Mouse (Mus musculus) heart, embryonic 13.5 days (tissue): ENCODE measurements at regions not wholly inside any gene's neighbourhood (a gene's known extent, or its start where the extent isn't known, plus 50 kb on each side); places are given as distances from the start of the nearest gene placed in this dataset.

Source experiments
- ATAC-seq: fragments of 200-750 bp; cut with Nextera tagmentation; 2 replicates; pipeline ENCODE4 v1.8.0; 2017; ENCODE audit warnings: moderate TSS enrichment; ENCODE audit not compliant: insufficient number of reproducible peaks, low FRiP score, low TSS enrichment; ENCODE audit errors: extremely low read depth
- H3K27ac ChIP-seq: fragments of 300-500 bp; sonication (generic); replicated peaks from 2 replicates; pipeline ENCODE4 v1.5.1; 2015; ENCODE audit warnings: moderate library complexity, mild to moderate bottlenecking, inconsistent platforms
- H3K27me3 ChIP-seq: fragments of 300-500 bp; sonication (generic); replicated peaks from 2 replicates; pipeline ENCODE4 v1.6.1; 2015; ENCODE audit warnings: mild to moderate bottlenecking, inconsistent platforms
- H3K36me3 ChIP-seq: fragments of 300-500 bp; sonication (generic); 2 replicates; pipeline ENCODE4 v1.6.1; 2015; ENCODE audit warnings: mild to moderate bottlenecking, inconsistent platforms
- H3K4me1 ChIP-seq: fragments of 300-500 bp; sonication (generic); 2 replicates; pipeline ENCODE4 v1.6.1; 2015; ENCODE audit warnings: inconsistent platforms
- H3K4me2 ChIP-seq: fragments of 300-500 bp; sonication (generic); 2 replicates; pipeline ENCODE4 v1.6.1; 2015; ENCODE audit warnings: inconsistent platforms, mild to moderate bottlenecking, moderate library complexity
- H3K4me3 ChIP-seq: fragments of 300-500 bp; sonication (generic); 2 replicates; pipeline ENCODE4 v1.5.1; 2015; ENCODE audit warnings: moderate library complexity, mild to moderate bottlenecking, inconsistent platforms
- H3K9ac ChIP-seq: fragments of 300-500 bp; sonication (generic); 2 replicates; pipeline ENCODE4 v1.6.1; 2015; ENCODE audit warnings: inconsistent platforms, mild to moderate bottlenecking, moderate library complexity
- H3K9me3 ChIP-seq: fragments of 300-500 bp; sonication (generic); 2 replicates; pipeline ENCODE4 v1.6.1; 2016; ENCODE audit warnings: inconsistent platforms
- WGBS: fragments of 180-500 bp; shearing (Covaris S2); methylation state at CpG from one replicate; pipeline ENCODE4 v1.1.7; 2015; ENCODE audit warnings: mixed read lengths; 5-methylcytosine and 5-hydroxymethylcytosine counted together

GRCm38 (mm10) chr10:96515164-96515922 is 101.5 kb upstream of the Btg1 start:
- no peaks in the 10 kb centered on the region for H3K36me3 ChIP-seq
- H3K9ac ChIP-seq: no peak overlapping the region
- no peaks in the 10 kb centered on the region for H3K27me3 ChIP-seq
- H3K27ac ChIP-seq: no peak overlapping the region
- no peaks in the 10 kb centered on the region for H3K4me1 ChIP-seq
- 77% methylated on average over 10 of the region's 10 CpGs for WGBS
- H3K9me3 ChIP-seq: no peaks in the 10 kb centered on the region
- no peak overlapping the region for H3K4me3 ChIP-seq
- no peak overlapping the region for H3K4me2 ChIP-seq
- ATAC-seq: no peak

DNA sequence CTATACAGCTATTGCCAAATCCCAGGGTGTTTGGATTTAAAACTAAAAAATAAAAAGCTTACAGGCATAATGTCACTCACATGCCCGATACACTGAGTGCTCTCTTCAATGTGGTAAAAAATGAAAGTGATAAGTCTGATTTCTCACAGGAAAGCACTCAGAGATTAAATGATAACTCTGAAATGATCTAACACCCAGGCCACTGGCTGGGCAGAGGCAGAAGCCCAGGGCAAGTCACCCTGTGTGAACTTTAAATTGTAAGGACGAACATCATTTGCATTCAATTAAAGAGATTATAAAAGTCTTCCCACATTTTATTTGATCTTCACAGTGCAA is 100.9 kb upstream of the Btg1 start:
- no peaks in the 10 kb centered on the region for H3K9me3 ChIP-seq
- no peaks in the 10 kb centered on the region for H3K36me3 ChIP-seq
- H3K9ac ChIP-seq: no peak overlapping the region
- H3K27me3 ChIP-seq: no peaks in the 10 kb centered on the region
- H3K4me2 ChIP-seq: no peak overlapping the region
- peaks cover 2% of the 10 kb centered on the region for H3K4me1 ChIP-seq
- H3K27ac ChIP-seq: no peak overlapping the region
- ATAC-seq: no peak
- 77% methylated on average over 2 of the region's 2 CpGs for WGBS
- H3K4me3 ChIP-seq: no peak overlapping the region

DNA sequence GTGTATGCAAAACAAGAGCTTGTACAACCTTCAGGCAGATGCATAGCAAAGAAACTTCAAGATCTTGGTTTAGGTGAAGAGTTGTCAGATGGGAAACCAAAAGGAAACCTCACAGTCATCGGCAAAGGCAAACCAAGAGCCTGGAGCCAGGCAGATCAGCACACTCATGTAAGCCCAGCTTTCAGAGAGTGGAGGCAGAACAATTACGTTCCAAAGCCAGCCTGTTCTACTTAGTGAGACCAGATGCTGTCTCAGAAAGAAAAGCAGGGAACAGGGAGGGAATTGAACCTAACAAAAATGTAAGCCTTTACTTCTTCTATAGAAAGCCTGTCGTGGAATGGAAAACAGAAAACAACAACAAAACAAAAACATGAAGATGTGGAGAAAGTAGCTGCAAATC is 97.4 kb upstream of the Btg1 start:
- no peaks in the 10 kb centered on the region for H3K36me3 ChIP-seq
- peaks cover 14% of the 10 kb centered on the region for H3K4me1 ChIP-seq
- no peaks in the 10 kb centered on the region for H3K27me3 ChIP-seq
- no peak overlapping the region for H3K27ac ChIP-seq
- ATAC-seq: no peak
- H3K9ac ChIP-seq: no peak overlapping the region
- WGBS: 68% methylated on average over 3 of the region's 3 CpGs
- no peak overlapping the region for H3K4me3 ChIP-seq
- no peaks in the 10 kb centered on the region for H3K9me3 ChIP-seq
- H3K4me2 ChIP-seq: no peak overlapping the region

GRCm38 (mm10) chr10:96520995-96521760 is 95.6 kb upstream of the Btg1 start:
- Histone ChIP-seq H3K4me1 (peaks cover 15% of the 10 kb centered on the region), H3K27ac (no peak overlapping the region), H3K9me3 (no peaks in the 10 kb centered on the region), H3K36me3 (no peaks in the 10 kb centered on the region), H3K27me3 (no peaks in the 10 kb centered on the region), H3K4me2 (no peak overlapping the region), H3K9ac (no peak overlapping the region), H3K4me3 (no peak overlapping the region)
- WGBS: 66% methylated on average over 8 of the region's 8 CpGs
- no peak for ATAC-seq

DNA sequence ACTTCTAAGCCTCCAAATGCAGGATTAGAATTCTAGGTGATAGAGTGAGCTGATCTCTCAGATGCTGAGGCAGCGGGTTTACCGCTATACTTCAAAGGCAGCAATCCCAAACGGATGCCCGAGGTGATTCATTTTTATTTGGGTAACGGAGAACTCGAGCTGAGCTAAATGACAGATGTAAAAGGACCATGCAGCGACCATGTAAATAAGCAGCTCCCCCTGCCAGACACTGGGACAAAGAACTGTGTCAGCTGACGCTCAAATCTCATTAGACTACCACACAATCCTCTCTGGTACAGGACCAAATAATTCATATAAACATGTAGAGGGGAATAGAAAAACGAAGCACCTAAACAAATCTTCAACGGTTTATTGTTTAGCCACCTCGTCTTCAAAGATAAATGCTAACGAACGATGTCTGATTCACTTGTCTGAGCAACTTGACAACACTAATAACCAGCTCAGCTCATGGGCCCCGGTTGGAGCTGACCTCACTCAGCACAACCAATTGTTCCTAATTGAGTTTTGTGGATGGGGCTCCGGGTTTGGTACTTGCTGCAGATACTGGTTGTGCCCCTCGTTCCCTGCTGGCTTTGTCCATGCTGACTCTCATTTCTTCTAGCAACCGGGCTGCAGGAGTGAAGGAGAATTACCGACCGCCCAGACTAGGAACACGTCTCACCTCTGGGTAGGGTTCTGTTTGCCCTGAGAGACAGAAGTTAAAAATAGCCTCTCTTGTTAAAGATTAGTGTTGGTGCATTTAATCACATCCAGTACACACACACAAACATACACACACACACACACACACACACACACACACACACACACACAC is 92.6 kb upstream of the Btg1 start:
- no peak overlapping the region for H3K27ac ChIP-seq
- H3K4me3 ChIP-seq: no peak overlapping the region
- no peak for ATAC-seq
- peak overlapping the region; percentile 30; the same call in 1 of the 2 replicates for H3K4me2 ChIP-seq
- H3K9ac ChIP-seq: no peak overlapping the region
- WGBS: 50% methylated on average over 20 of the region's 20 CpGs
- H3K27me3 ChIP-seq: no peaks in the 10 kb centered on the region
- peaks cover 15% of the 10 kb centered on the region for H3K4me1 ChIP-seq
- no peaks in the 10 kb centered on the region for H3K9me3 ChIP-seq
- no peaks in the 10 kb centered on the region for H3K36me3 ChIP-seq

DNA sequence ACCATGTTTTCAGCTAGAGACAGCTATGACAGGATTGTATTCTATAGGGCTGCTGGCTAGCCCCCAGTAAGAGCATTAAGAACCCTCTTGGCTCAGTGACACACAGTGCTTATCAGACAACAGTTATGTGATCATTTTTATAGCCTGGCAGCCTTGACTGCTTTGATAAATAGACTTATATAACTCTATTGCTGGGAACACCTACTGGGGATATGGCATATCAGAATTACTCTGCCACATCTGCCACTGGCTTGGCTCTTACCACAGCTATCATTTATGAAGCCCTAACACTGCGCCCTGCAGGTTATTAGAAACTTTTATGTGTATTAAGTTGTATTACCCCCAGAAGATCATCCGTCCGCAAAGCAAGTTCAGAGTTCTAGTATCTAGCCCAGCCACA is 88.9 kb upstream of the Btg1 start:
- ATAC-seq: no peak
- H3K27me3 ChIP-seq: no peaks in the 10 kb centered on the region
- 81% methylated on average over 3 of the region's 3 CpGs for WGBS
- no peaks in the 10 kb centered on the region for H3K9me3 ChIP-seq
- H3K4me3 ChIP-seq: no peak overlapping the region
- H3K9ac ChIP-seq: no peak overlapping the region
- no peak overlapping the region for H3K4me2 ChIP-seq
- peaks cover 7% of the 10 kb centered on the region; the same call in 1 of the 2 replicates for H3K4me1 ChIP-seq
- no peaks in the 10 kb centered on the region for H3K36me3 ChIP-seq
- H3K27ac ChIP-seq: no peak overlapping the region

GRCm38 (mm10) chr10:96534547-96535124 is 82.2 kb upstream of the Btg1 start:
- Histone ChIP-seq H3K9me3 (no peaks in the 10 kb centered on the region), H3K4me3 (no peak overlapping the region), H3K9ac (no peak overlapping the region), H3K36me3 (no peaks in the 10 kb centered on the region), H3K27ac (no peak overlapping the region), H3K4me1 (no peaks in the 10 kb centered on the region), H3K27me3 (no peaks in the 10 kb centered on the region), H3K4me2 (no peak overlapping the region)
- no peak for ATAC-seq
- WGBS: 87% methylated on average over 7 of the region's 7 CpGs

- Histone ChIP-seq H3K4me1 (no peaks in the 10 kb centered on the region), H3K27ac (no peak overlapping the region), H3K4me2 (no peak overlapping the region), H3K9ac (no peak overlapping the region), H3K9me3 (no peaks in the 10 kb centered on the region), H3K27me3 (no peaks in the 10 kb centered on the region), H3K36me3 (no peaks in the 10 kb centered on the region), H3K4me3 (no peak overlapping the region)
- WGBS: 31% methylated on average over 9 of the region's 9 CpGs
- no peak for ATAC-seq
These were observed 81.3 kb upstream of the Btg1 start for GRCm38 (mm10) chr10:96535461-96535860.

DNA sequence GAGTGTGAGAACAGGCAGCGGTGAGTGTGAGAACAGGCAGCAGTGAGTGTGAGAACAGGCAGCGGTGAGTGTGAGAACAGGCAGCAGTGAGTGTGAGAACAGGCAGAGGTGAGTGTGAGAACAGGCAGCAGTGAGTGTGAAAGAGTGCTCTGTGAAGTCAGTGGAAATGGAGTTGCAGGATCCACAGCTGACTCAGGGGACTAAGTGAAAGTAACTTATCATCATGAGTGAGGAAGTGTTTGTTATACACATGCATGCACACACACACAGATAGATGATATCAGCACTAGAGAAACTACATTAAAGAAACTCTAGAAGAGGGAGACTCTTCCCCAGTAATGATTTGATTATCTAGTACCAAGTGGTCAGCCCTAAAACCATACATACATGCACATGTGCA is 76.0 kb upstream of the Btg1 start:
- Histone ChIP-seq H3K4me1 (no peaks in the 10 kb centered on the region), H3K36me3 (no peaks in the 10 kb centered on the region), H3K9me3 (no peaks in the 10 kb centered on the region), H3K27me3 (no peaks in the 10 kb centered on the region), H3K4me2 (no peak overlapping the region), H3K27ac (no peak overlapping the region), H3K9ac (no peak overlapping the region), H3K4me3 (no peak overlapping the region)
- ATAC-seq: no peak
- 93% methylated on average over 2 of the region's 2 CpGs for WGBS

- no peaks in the 10 kb centered on the region for H3K9me3 ChIP-seq
- whole genome bisulfite sequencing: 78% methylated on average over 6 of the region's 6 CpGs
- no peak overlapping the region for H3K4me2 ChIP-seq
- H3K4me1 ChIP-seq: no peaks in the 10 kb centered on the region
- no peak overlapping the region for H3K27ac ChIP-seq
- H3K27me3 ChIP-seq: no peaks in the 10 kb centered on the region
- H3K36me3 ChIP-seq: no peaks in the 10 kb centered on the region
- ATAC-seq: no peak
- no peak overlapping the region for H3K4me3 ChIP-seq
- no peak overlapping the region for H3K9ac ChIP-seq
These were observed 71.5 kb upstream of the Btg1 start for GRCm38 (mm10) chr10:96545312-96545711.

DNA sequence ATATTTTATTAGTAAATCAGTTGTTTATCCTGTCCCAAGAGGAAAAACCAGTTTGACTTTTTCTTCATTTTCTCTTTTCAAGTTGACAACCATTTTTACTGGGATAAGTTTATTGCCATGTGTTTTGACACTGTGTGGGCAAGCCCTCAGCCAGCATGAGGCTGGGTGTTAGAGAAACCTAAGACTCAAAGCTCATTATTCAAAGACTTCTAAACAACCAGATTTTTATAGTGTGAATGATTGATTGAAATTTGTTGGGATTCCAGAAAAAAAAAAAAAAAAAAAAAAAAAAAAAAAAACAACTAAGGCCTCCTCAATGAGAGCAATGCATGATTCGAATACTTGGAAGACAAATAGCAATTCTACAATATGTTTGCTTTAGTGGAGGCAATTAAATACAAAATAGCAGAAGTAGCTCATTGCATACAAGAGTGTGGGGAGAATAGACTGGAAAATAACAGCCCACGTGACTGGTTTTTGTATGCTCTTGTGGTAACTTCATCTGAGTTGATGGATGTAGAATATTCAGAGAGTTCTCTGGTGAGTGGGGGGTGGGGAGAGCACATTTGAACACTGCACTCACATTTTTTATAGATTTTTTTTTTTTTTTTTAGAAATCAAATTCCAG is 70.9 kb upstream of the Btg1 start:
- 86% methylated on average over 2 of the region's 2 CpGs for WGBS
- Histone ChIP-seq H3K4me1 (no peaks in the 10 kb centered on the region), H3K4me3 (no peak overlapping the region), H3K9me3 (no peaks in the 10 kb centered on the region), H3K27ac (no peak overlapping the region), H3K4me2 (no peak overlapping the region), H3K36me3 (no peaks in the 10 kb centered on the region), H3K27me3 (no peaks in the 10 kb centered on the region), H3K9ac (no peak overlapping the region)
- ATAC-seq: no peak
